Comparison of ENCODE assay signal across 8 mouse cellular contexts in the genomic region with DNA sequence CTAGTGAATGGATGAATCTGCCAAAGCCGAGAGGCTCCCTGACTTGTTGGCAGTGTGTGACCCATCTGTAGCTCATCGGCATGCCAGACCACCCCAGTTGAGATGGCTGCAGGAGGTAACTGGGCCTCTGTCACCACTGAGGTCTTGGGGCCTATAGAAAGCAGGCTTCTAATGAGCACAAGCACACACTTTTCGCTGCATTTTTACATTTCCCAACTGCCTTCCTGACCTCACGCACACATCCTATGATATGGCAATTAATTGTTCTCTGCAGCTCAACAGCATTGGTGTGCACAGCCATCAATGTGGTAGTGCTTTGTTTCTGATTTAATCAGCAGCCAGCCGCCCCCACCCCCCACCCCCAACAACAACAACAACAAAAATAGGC.
A peak's percentile ranks its signal among the peaks of the same experiment; 100 is the strongest.
DNase-seq lines count a peak whose midpoint lies in the region; ATAC-seq and TF ChIP-seq lines count a peak whose summit lies in the region.

No protein-coding gene starts in this region.

- peak overlapping the region; percentile 61 for H3K27ac ChIP-seq in forebrain, embryonic 14.5 days (ENCODE audit: low read depth, low read length)
- peak overlapping the region; percentile 71 for H3K27ac ChIP-seq in intestine, embryonic 15.5 days
- peak overlapping the region; percentile 83 for H3K27ac ChIP-seq in neural tube, embryonic 13.5 days (replicated peaks)
- H3K27ac ChIP-seq in left cerebral cortex, adult 2 months, result no peak overlapping the region

- H3K4me1 ChIP-seq in forebrain, embryonic 14.5 days (ENCODE audit: control insufficient read depth, insufficient read depth, low read length), result peaks cover 8% of the 10 kb centered on the region; the same call in 1 of the 2 replicates
- peaks cover 21% of the 10 kb centered on the region for H3K4me1 ChIP-seq in intestine, embryonic 15.5 days (replicated peaks)
- peaks cover 37% of the 10 kb centered on the region for H3K4me1 ChIP-seq in neural tube, embryonic 13.5 days (replicated peaks)

- WGBS in forebrain, embryonic 14.5 days, result 26% methylated on average over 5 of the region's 5 CpGs
- 32% methylated on average over 5 of the region's 5 CpGs for WGBS in intestine, embryonic 15.5 days
- 22% methylated on average over 5 of the region's 5 CpGs for WGBS in neural tube, embryonic 13.5 days

- no peaks in the 10 kb centered on the region for H3K9me3 ChIP-seq in forebrain, embryonic 14.5 days (replicated peaks; ENCODE audit: control insufficient read depth, low read length)
- no peaks in the 10 kb centered on the region for H3K9me3 ChIP-seq in intestine, embryonic 15.5 days
- no peaks in the 10 kb centered on the region for H3K9me3 ChIP-seq in neural tube, embryonic 13.5 days

- H3K27me3 ChIP-seq in forebrain, embryonic 14.5 days (replicated peaks; ENCODE audit: control insufficient read depth, insufficient read depth, low read length), result no peaks in the 10 kb centered on the region
- no peaks in the 10 kb centered on the region for H3K27me3 ChIP-seq in intestine, embryonic 15.5 days (replicated peaks)
- H3K27me3 ChIP-seq in neural tube, embryonic 13.5 days, result no peaks in the 10 kb centered on the region

- intact Hi-C loops in left cerebral cortex, postnatal 4 days (cut with DNase I), result no loop called here
- intact Hi-C loops in left cerebral cortex, adult 2 months (cut with DNase I), result no loop called here

- TF ChIP-seq CTCF in left cerebral cortex, adult 2 months (IDR thresholded peaks at IDR 0.05), result no peak

- H3K36me3 ChIP-seq in forebrain, embryonic 14.5 days (ENCODE audit: control insufficient read depth, insufficient read depth, low read length), result no peaks in the 10 kb centered on the region
- no peaks in the 10 kb centered on the region for H3K36me3 ChIP-seq in intestine, embryonic 15.5 days
- no peaks in the 10 kb centered on the region for H3K36me3 ChIP-seq in neural tube, embryonic 13.5 days

- peak; percentile 66 for DNase-seq in left cerebral cortex, postnatal 4 days
- DNase-seq in left cerebral cortex, adult 18-20 months (ENCODE audit: low spot score in 2 of 2), result no peak
- DNase-seq in forebrain, embryonic 14.5 days (ENCODE audit: low spot score), result no peak
- DNase-seq in retina, postnatal 1 day, result no peak
- DNase-seq in left cerebral cortex, adult 2 months (ENCODE audit: extremely low spot score in 1 of 2, low spot score in 2 of 2), result no peak
- DNase-seq in MN1 (ENCODE audit: low spot score), result no peak

- H3K4me2 ChIP-seq in forebrain, embryonic 14.5 days (ENCODE audit: low read length), result peak overlapping the region; percentile 41
- peak overlapping the region; percentile 44 for H3K4me2 ChIP-seq in intestine, embryonic 15.5 days (replicated peaks)
- peak overlapping the region; percentile 50 for H3K4me2 ChIP-seq in neural tube, embryonic 13.5 days

- H3K4me3 ChIP-seq in forebrain, embryonic 14.5 days (ENCODE audit: low read depth, low read length), result peak overlapping the region; percentile 7; the same call in 1 of the 2 replicates
- H3K4me3 ChIP-seq in intestine, embryonic 15.5 days (replicated peaks), result no peak overlapping the region
- peak overlapping the region; percentile 19; the same call in 1 of the 2 replicates for H3K4me3 ChIP-seq in neural tube, embryonic 13.5 days
- H3K4me3 ChIP-seq in left cerebral cortex, adult 2 months, result no peak overlapping the region

- H3K9ac ChIP-seq in forebrain, embryonic 14.5 days (ENCODE audit: low read length), result no peak overlapping the region; the same call in 1 of the 2 replicates
- H3K9ac ChIP-seq in intestine, embryonic 15.5 days, result no peak overlapping the region
- H3K9ac ChIP-seq in neural tube, embryonic 13.5 days, result peak overlapping the region; percentile 53

- peak; percentile 75 for ATAC-seq in forebrain, embryonic 14.5 days
- ATAC-seq in intestine, embryonic 15.5 days, result peak; percentile 66
- peak; percentile 74 for ATAC-seq in neural tube, embryonic 13.5 days (ENCODE audit: low read depth)

Comparison
In these comparisons a context has a peak if more than half of its experiments do, and no peak if none do; other contexts are left out.
1. H3K4me3 ChIP-seq: peak in forebrain, embryonic 14.5 days (single experiment) and neural tube, embryonic 13.5 days (single experiment); none in intestine, embryonic 15.5 days (single experiment) and left cerebral cortex, adult 2 months (single experiment).
2. Peak in every context shown above with its lines, with median percentiles within 50 percentile points of each other: ATAC-seq and H3K4me2 ChIP-seq.